Mouse (Mus musculus) heart, adult 2 months (tissue): ENCODE measurements at regions not wholly inside any gene's neighbourhood (a gene's known extent, or its start where the extent isn't known, plus 50 kb on each side); places are given as distances from the start of the nearest gene placed in this dataset.

Experiments used
- CTCF ChIP-seq: fragments of 200-600 bp; IDR thresholded peaks from 2 replicates; pipeline ENCODE4 v1.8.1; 2022; ENCODE audit warnings: antibody characterized with exemption, mild to moderate bottlenecking, moderate library complexity
- POLR2A ChIP-seq: fragments of 200-500 bp; IDR thresholded peaks from 2 replicates; pipeline ENCODE4 v1.6.1; 2011; ENCODE audit warnings: mild to moderate bottlenecking, low read depth, low read length, control low read depth; ENCODE audit not compliant: insufficient read depth

DNA sequence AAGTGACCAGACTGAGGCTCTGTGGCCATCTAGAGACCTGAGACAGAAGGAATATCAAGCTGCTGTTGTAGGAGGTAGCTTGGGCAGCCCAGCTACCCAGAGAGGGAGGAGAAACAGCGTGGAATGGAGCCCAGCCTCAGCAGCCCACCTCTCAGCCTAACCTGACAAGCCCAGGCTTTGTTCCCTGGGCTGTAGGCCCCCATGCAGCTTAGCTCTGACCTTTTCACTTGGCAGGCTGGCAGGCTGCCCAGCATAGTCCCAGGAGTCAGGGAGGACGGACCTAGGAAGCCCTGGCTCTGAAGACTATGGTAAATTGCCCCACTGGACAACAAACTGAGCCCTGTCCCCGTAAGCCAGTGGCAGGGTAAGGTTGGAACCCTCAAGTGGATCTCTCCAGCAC, 141.8 kb upstream of the Csf3r start:
- TF ChIP-seq CTCF = no peak
- TF ChIP-seq POLR2A = no peak
